Mouse (Mus musculus) spleen, adult 2 months (tissue): ENCODE measurements at regions not wholly inside any gene's neighbourhood (a gene's known extent, or its start where the extent isn't known, plus 50 kb on each side); places are given as distances from the start of the nearest gene placed in this dataset.

Experiments
- DNase-seq, 2 experiments: peaks; one replicate each; pipeline versions ENCODE4 v3.0.0 to v3.0.0-alpha.2; 2012 to 2021; ENCODE audit warnings: low spot score in 2 of 2, low read depth in 1 of 2
- H3K27ac ChIP-seq: fragments of 200-500 bp; 2 replicates; pipeline ENCODE4 v1.5.1; 2012; ENCODE audit warnings: low read length, inconsistent platforms; ENCODE audit not compliant: insufficient read depth
- H3K27me3 ChIP-seq: fragments of 200-500 bp; 2 replicates; pipeline ENCODE4 v1.6.1; 2012; ENCODE audit warnings: mild to moderate bottlenecking, moderate library complexity, low read length, inconsistent platforms; ENCODE audit not compliant: control insufficient read depth, insufficient read depth
- H3K36me3 ChIP-seq: fragments of 200-500 bp; 2 replicates; pipeline ENCODE4 v1.6.1; 2012; ENCODE audit warnings: mild to moderate bottlenecking, low read length, inconsistent platforms; ENCODE audit not compliant: control insufficient read depth, insufficient read depth
- H3K4me1 ChIP-seq: fragments of 200-500 bp; 2 replicates; pipeline ENCODE4 v1.6.1; 2011; ENCODE audit warnings: inconsistent platforms; ENCODE audit not compliant: control insufficient read depth, insufficient read depth, insufficient read length
- H3K4me3 ChIP-seq: fragments of 200-500 bp; 2 replicates; pipeline ENCODE4 v1.5.1; 2011; ENCODE audit warnings: mild to moderate bottlenecking, inconsistent platforms; ENCODE audit not compliant: insufficient read depth, insufficient read length; ENCODE audit errors: extremely low read depth
- CTCF ChIP-seq: fragments of 200-500 bp; IDR thresholded peaks from 2 replicates; pipeline ENCODE4 v1.5.1; 2011; ENCODE audit warnings: mild to moderate bottlenecking, inconsistent platforms; ENCODE audit not compliant: insufficient read depth, insufficient read length, insufficient replicate concordance; ENCODE audit errors: extremely low read depth
- POLR2A ChIP-seq: fragments of 200-500 bp; IDR thresholded peaks from 2 replicates; pipeline ENCODE4 v1.6.1; 2011; ENCODE audit warnings: low read depth, low read length, inconsistent platforms
- WGBS: fragments of 180-500 bp; shearing (Covaris S2); methylation state at CpG from one replicate; pipeline ENCODE4 v1.1.7; 2018; 5-methylcytosine and 5-hydroxymethylcytosine counted together

DNA sequence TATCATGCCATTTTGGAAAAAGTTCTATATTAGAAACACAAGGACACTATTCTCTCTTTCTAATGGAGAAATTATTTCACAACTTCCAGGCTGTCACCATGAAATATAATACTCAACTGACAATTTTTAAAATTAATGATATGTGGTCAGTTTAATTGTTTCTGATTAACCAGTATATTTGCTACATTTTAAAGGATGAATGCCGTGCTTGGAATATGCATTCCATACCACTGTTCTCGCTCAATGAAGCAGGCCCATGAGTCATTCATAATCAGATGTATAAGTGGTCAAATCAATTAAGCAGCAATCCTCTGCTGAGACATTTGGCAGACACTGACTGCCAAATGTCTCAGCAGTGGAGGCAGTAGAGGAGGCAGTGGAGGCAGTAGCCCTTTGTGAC, 283.4 kb upstream of the Gpc5 start:
- Histone ChIP-seq H3K27me3 (no peaks in the 10 kb centered on the region), H3K4me1 (no peaks in the 10 kb centered on the region), H3K27ac (no peak overlapping the region), H3K36me3 (no peaks in the 10 kb centered on the region), H3K4me3 (no peak overlapping the region)
- DNase-seq: no peak
- WGBS: 87% methylated on average over 2 of the region's 2 CpGs
- TF ChIP-seq POLR2A: no peak
- no peak for TF ChIP-seq CTCF

- TF ChIP-seq POLR2A (no peak), CTCF (no peak)
- DNase-seq: no peak
- 70% methylated on average over 1 of the region's 1 CpGs for WGBS
- no peaks in the 10 kb centered on the region for H3K27me3 ChIP-seq
- no peaks in the 10 kb centered on the region for H3K36me3 ChIP-seq
- no peak overlapping the region for H3K27ac ChIP-seq
- no peak overlapping the region for H3K4me3 ChIP-seq
- no peaks in the 10 kb centered on the region for H3K4me1 ChIP-seq
Observed at GRCm38 (mm10) chr14:114820677-114821076, 271.3 kb upstream of the Gpc5 start.

- Histone ChIP-seq H3K27ac (no peak overlapping the region), H3K36me3 (no peaks in the 10 kb centered on the region), H3K4me3 (no peak overlapping the region), H3K4me1 (no peaks in the 10 kb centered on the region), H3K27me3 (no peaks in the 10 kb centered on the region)
- TF ChIP-seq CTCF: no peak
- no peak for TF ChIP-seq POLR2A
- WGBS: 60% methylated on average over 2 of the region's 2 CpGs
- DNase-seq: no peak
Observed at GRCm38 (mm10) chr14:114821098-114821594, 270.9 kb upstream of the Gpc5 start.

- H3K27me3 ChIP-seq: no peaks in the 10 kb centered on the region
- H3K4me3 ChIP-seq: no peak overlapping the region
- WGBS: 79% methylated on average over 5 of the region's 5 CpGs
- TF ChIP-seq CTCF (no peak), POLR2A (no peak)
- DNase-seq: no peak
- H3K4me1 ChIP-seq: no peaks in the 10 kb centered on the region
- no peaks in the 10 kb centered on the region for H3K36me3 ChIP-seq
- H3K27ac ChIP-seq: no peak overlapping the region
Observed at GRCm38 (mm10) chr14:114821672-114822071, 270.3 kb upstream of the Gpc5 start.

DNA sequence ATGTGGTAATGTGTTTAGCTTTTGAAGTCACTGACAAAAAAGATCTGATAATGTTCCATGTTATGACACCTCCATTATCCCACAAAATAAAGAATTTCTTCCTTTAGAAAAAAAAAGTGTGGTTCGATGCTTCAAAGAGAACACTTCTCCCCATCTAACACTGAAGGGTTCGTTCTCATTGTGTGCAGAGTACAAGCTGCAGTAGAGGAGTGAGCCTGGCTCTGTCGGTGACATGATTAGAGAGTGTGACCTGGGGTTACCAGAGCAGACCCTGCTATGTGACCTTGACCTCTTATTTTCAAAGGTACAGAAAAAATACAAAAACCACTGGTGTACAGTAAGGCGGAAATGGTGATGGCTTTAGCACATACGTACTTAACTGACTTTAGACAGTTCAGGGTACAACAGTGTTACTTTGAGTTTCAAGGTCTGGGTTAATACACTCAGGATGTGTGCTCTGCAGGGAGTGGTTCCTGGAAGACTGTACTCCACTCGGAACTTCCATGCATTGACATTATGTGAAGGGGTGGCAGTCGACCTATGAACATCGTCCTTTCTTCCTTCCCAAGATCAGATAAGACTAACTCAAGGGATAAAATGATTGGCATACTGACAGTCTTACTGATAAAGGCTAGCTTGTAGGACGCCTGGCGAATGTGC, 265.2 kb upstream of the Gpc5 start:
- Histone ChIP-seq H3K27ac (no peak overlapping the region), H3K4me1 (no peaks in the 10 kb centered on the region), H3K36me3 (no peaks in the 10 kb centered on the region), H3K4me3 (no peak overlapping the region), H3K27me3 (no peaks in the 10 kb centered on the region)
- TF ChIP-seq POLR2A (no peak), CTCF (no peak)
- WGBS: 82% methylated on average over 10 of the region's 10 CpGs
- DNase-seq: no peak

DNA sequence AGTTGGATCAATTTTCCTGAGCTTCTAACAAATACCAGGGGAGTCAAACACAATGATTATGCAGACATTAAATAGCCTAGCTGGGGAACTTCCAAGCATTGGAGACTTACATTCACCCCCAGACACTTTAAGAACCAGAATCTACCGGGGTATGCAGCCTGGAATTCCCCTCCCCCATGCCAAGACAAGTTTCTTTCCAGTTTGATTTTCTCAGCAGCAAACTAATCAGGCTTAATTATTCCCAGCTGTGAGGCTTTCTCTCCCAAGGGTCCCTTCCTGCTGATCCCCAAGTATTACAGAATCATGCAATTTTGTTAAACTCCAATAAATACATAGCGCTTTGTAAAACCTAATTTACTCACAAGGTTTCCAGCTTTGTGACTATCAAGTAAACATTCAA, 262.7 kb upstream of the Gpc5 start:
- Histone ChIP-seq H3K27me3 (no peaks in the 10 kb centered on the region), H3K4me1 (no peaks in the 10 kb centered on the region), H3K36me3 (no peaks in the 10 kb centered on the region), H3K4me3 (no peak overlapping the region), H3K27ac (no peak overlapping the region)
- WGBS: 68% methylated on average over 2 of the region's 2 CpGs
- no peak for TF ChIP-seq CTCF
- TF ChIP-seq POLR2A: no peak
- no peak for DNase-seq

GRCm38 (mm10) chr14:114832987-114833386, 259.0 kb upstream of the Gpc5 start:
- DNase-seq: no peak
- Histone ChIP-seq H3K4me1 (no peaks in the 10 kb centered on the region), H3K27ac (no peak overlapping the region), H3K27me3 (no peaks in the 10 kb centered on the region), H3K4me3 (no peak overlapping the region), H3K36me3 (no peaks in the 10 kb centered on the region)
- TF ChIP-seq POLR2A: no peak
- TF ChIP-seq CTCF: no peak
- WGBS: 79% methylated on average over 11 of the region's 11 CpGs
